Mouse (Mus musculus): ENCODE measurements around the gene Lst1.

DNA sequence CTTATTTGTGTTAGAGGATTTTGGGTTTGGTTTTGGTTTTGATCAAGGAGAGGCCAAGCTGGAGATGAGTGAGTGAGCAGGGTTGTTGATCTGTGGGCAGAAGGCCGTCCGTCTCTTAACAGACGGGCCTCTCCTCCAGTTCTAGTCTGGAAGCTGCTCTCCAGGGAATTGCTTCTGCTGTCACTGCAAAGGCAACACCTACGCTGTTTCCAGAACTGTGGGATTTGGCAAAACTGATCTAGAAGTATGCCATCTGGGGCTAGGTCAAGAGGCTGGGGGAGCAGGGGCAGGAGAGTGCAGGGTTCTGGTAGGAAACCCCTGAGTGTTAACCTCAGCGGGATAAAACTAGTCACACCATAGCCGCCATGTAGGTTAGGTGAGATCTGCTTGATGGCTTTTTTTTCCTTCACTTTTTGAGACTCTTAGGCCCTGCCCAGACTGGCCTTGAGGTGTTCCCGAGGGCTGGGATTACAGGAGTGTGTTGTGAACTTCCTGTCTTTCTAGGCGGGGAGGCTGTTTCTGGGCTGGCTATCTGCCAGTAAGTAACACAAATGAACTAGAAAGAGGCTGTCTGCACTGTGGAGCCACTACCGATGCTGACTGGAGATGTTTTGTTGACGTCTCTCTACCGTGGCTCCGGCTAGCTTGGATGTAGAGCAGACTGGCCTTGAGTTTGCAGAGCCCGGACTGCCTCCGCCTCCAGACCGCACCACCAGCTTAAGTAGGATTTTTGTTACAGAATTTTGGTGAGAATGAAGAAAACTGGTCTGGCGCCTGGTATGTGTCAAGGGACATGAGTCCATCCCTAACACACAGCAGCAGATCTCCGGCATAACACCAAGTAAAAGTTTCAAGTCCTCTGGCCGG is 45.1 kb upstream of the Lst1 start, which contains the start of gene Atp6v1g2:
- TF ChIP-seq CTCF (IDR thresholded peaks at IDR 0.05; ENCODE audit: low read depth): no peak
- TF ChIP-seq EP300 (IDR thresholded peaks at IDR 0.05; ENCODE audit: low read depth): no peak

Measured in liver, embryonic 14.5 days (tissue).